Mouse (Mus musculus): ENCODE results near the gene Mb.

DNA sequence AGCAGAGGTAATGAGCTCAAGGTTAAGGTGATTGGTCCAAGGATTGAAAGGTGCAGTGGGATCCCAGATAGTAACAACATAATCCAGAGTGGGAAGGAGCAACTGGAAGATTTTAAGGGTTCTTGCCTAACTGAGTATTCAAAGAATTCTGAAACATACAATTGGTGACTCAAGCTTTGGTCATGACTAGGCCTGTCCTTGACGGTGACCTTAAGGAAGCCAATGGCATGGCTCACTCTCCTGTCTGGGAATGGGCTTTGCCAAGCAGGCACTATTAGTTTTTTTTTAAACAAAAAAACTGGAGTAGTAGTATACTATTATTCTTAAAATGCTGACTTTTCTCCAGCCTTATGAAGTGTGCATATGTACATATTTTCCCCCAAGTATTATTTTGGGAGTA lies 44.7 kb upstream of the Mb start:
- no peak for TF ChIP-seq POLR2A (IDR thresholded peaks at IDR 0.05; ENCODE audit: insufficient read depth, low read depth, low read length)
- TF ChIP-seq CTCF (IDR thresholded peaks at IDR 0.05; ENCODE audit: insufficient read depth, low read depth, low read length) = no peak

Measured in olfactory bulb, adult 2 months (tissue).